Mouse (Mus musculus) cerebellum, postnatal 14 days (tissue): ENCODE measurements around the gene Mbip.

Experiments
- DNase-seq, 2 experiments: peaks; one replicate each; pipeline ENCODE4 v3.0.0; 2021; ENCODE audit warnings: mixed read lengths in 2 of 2

Gene Mbip

DNA sequence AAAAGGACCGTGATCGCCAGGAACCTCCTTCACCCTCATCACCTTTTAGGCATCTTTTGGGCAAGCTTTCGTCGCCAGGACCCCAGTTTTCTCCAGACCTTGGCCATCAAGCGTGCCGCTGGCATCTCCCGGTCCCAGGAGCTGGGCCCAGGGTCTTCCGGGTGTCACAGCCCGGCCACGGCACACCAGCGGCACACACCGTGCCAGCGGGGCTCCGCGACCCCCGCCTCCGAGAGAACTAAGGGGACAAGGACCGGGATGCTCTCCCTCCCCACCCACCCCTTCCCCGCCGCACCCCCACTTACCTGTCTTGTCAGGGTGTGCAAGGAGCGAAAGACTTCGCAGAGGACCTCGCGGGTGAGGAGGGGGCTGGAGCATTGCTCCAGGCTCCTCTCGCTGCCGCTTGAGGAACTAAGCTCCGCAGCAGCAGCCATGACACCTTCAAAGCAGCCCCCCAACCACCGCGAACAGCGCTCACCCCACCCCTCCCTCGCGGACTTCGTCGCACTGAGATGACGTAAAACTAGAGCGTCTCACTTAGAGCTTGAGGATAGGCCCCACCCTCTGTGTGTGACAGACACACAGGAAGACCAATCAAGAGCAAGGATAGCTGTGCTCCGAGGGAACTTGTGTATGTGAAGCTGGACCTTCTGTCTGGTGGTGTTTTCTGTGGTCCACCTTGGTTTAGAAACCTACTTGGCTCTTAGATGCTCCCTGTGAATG lies at the start of gene Mbip:
Gene Mbip (minus strand): TSS at position 528 of the 723 bp plus-strand sequence.
- DNase-seq: peak; percentile 99 to 100

DNA sequence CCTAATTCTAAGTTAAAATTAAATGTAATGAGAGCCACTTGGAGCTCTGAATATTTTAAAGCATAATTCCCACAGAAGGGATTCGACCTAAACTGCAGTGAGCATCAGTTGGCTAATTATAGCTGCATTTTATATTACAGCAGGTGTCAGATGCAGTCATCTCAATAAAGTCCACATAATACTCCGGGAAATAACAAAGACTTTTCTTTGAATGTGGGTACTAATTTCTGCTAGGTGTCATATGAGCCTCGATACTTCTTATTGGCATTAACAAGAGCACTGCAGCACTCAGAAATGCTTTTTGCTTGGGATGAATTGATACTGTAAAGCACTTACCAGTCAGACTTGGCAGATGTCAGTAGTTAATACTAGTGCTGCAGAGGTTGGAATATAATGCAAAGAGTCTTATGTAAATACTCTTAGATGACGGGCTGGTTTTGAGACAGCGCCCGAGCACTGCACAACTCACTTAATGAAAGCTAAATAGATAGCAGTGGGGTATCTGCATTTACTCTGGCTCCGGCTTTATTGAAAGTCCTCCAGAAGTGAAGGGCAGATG lies 42.0 kb upstream of the Mbip start:
- no peak for DNase-seq

DNA sequence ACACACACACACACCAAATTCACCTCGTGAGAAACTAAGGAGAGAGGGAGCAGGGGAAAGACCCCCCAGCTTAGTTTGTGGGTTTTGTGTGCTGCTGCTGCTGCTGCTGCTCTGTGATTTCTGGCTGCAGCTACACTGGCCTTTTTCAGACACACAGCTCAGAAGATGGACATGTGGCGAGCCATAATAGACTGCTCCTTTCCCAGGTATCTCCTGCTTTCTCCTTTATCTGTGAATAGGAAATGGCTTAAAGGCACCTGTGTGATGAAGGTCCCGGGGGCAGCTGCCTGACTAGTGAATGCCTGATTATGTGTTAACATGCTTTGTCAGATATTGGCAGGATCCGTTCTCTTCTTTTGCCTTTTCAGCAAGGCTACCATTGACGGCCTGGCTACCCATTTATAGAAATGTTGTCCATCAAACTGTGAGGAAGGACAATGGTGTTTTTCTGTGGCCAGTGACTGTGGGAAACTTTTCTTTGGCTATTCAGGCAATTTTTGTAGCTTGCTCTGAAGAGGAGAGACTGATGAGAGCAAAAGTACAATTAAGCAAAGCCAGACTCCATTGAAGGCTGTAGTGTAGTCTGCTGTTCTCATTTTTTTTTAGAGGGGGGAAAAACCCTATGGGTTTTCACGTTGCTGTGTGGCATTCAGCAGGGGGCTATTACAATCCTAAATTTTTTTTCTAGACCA lies 41.4 kb upstream of the Mbip start:
- no peak for DNase-seq

DNA sequence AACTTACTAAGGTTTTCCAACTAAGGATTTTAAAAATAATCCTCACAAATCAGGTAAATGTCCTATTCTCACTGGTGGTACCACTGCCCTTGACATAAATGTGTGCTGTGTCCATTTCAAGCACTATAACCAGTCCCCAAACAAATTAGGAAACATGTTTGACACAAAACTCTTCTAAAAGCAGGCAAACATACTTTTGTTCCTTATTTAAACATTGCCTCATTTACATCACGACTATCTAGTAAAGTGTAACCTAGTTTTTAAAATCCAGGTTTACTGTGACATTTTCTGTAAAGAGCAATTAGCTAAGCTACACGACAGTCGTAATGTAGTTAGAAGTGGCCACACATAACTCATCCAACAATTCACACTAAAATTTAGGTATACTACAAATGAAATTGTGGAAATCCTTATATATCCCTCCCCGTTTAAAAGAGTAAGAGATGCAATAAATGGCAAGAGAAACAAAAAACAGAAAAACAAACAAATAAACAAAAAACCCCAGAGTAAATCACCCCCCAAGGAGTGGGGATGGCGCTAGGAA lies 851 bp downstream of the Mbip start:
- no peak for DNase-seq

DNA sequence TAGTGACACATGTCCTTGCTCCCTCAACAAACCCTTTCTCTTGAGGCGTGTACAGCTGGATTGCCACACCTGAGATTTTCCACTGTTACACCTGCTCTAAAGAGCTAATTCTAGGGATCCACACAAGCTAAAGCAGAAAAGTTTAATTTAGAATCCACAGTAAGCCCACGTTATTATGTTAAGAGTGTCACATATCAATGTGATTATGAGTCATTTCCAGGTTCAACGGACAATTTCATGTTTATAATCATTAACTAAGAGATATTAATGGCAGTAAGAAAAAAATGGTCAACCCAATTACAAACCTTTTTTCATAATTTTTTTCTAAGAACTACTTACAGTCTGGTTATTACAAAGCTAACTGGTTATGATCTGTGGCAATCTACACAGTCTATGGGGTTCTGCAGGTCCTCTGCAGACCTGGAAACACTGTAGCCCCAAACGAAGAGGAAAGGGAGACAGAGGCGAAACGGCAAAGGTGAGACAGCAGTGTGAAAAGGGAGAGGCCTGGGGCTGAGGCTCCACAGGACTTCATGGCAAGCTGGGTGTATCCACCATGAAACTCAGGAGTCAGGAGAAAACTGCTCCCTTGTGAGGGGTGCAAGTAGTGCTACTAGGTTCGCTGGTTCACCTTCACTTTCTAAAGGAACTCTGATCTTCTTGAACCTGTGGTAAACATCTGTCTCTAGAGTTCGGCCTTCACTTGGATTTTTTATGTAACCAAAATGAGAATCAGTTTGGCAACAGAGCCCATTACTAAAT lies 6.2 kb downstream of the Mbip start:
- no peak for DNase-seq

DNA sequence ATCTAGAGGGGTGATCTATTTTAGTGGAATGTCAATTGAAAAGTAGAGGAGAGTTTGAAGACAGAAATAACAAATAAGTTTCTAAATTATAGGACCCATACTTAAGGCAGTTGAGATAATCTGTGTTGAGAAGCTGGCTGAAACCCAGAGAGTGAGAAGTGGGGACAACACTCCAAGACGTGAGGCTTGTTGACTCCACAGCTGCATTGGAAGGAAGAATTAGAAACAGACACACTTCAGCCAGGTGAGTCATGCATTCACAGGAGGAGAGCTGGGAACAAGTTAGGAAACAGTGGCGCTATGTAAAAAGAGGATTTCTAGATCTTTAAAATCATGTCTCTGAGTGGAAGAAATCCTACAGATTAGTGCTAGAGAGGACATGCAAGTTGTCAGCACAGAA lies 12.2 kb downstream of the Mbip start:
- no peak for DNase-seq

DNA sequence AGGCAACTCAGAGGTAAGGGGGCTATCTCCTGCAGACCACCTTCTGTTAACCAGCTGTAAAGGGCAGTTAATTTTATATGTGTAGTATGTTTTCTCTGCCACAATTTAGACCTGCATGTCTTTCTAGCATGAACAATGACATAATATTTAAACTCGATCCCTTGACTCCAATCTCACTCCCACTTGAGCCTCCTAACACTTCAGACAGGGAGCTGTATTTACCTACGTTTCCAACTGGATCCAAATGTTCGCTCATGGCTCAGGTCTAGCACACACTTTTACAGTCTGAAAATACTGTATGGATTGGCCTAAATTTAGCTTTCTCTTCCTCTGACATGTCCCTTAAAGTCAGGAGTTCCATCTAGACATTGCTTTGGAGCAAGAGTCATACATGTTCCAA lies 13.2 kb downstream of the Mbip start:
- DNase-seq: no peak

DNA sequence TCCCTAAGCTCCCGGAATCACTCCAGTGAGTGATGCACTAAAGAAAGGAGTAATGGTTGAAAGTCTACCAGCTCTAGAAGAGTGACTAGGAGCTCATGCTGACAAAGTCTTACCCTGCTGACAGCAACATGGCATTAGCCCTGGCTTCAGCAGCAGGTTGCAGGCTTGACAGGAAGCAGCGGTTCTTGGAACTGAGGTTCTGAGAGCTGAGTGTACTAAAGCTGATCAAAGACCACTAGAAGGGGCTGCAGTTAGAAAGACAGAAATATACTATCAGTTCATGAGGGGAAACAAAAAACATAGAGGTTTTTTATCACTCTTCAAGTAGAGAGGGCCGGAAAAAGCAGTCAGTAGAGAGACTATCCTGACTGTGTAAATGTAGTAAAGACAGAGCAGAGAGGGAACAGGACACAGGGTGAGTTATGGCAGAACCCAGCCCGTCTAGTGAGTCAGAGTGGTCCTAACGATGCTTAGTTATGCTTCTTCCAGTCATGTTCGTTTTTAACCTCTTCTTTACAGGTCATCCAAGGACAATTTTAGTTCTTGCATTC lies 18.2 kb downstream of the Mbip start:
- no peak for DNase-seq

DNA sequence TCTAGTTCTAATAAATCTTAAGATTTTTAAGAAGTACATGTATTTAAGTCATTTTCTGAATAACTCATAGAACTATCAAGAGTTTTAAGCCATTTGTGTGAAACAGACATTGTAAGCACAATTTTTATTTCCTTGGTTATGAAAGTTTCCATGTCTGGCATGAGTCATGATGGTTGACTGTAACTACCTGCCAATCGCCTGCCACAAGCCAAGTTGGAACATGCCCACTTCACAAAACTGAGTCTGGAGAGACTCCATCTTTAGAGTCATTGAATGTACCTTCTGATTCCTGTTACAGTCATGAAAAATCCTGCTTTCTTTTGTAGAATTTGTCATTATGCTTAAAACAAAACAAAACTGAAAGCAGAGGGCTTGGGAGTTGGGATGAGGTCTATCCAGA lies 19.8 kb downstream of the Mbip start:
- no peak for DNase-seq

DNA sequence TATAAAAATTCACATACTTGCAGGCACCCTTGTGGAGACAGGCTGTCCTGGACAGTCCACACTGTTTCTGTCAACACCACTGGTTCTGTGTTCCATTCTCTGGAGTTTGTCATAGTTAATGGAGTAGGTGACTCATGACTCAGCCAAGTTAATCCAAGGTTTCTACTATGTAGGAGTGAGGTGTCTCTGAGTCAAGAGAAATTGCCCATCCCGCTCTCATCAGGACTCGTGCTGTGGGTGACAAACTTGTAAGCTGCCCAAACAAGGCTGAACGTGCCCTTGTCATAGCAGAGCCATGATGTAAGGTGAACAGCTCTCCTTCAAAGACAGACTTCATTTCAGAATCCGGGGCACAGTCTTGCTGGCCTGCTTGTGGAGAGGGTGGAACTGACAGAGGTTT lies 26.8 kb downstream of the Mbip start:
- DNase-seq: no peak

DNA sequence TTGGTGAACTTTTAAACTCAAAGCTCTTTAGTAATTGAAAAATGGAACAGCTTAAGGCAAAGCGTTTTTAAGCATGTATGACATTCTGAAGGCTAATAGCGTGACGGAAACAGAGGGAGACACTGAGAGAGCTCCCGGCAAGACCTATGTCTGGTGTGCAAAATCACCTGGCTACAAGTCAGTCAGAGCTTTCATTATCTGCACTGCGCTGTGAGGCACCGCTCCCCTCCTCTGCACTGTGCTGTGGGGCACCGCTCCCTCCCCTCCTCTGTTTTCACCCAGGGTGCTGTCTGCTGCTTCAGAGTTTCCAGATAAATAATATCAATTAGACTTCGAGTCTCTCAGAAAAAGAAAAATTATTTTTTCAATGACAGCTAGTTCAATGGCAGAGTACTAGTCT lies 27.6 kb downstream of the Mbip start:
- DNase-seq: no peak

DNA sequence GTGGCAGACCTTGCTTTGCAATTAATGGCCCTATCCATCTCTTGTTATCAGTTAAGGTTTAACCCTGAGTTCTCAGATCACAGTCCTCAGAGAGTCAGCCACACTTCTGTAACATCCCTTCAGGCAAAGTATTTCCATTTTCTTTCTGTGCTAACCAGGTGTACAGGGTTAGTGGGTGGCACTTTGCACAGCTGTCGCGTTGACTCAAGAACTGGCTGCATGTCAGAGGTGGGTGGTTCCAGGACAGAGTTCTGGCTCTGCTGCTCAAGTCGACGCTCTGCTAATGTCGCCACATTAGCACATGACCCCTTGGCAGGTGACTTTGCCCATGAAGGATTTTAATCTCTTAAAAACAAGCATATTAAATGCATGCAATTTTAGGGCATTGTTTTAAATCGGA lies 39.9 kb downstream of the Mbip start:
- DNase-seq: no peak

DNA sequence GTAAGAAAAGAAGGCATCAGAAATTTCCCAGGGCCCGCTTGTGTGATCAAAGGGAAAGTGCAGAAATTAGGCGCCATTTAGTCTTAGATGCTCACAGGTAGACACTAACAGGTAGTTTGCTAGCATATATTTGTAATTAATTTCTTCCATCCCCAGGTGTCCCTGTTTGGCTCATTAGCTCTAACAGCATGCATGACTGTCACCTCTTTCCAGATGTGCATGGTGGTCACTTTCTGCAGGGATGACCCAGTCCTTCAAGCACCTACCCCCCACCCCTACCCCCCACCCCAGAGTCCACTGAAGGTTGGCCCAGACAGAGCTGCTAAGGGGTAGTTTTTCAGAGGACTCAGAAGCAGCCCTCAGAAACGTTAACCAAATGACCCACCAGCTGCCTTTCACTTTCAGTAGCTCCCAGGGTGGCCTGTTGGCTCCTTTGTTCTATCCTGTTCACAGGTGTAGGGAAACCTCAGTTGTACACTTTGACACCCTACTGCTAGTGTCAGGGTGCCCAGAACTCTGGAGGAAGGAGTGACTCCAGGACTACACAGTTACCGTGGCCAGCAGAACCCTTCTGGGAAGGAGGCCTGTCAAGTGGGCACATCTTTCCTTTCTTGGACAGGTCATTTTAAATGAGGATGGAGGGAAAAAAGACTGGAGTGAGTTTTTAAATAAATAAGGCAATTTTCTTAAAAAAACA lies 43.2 kb downstream of the Mbip start:
- no peak for DNase-seq

DNA sequence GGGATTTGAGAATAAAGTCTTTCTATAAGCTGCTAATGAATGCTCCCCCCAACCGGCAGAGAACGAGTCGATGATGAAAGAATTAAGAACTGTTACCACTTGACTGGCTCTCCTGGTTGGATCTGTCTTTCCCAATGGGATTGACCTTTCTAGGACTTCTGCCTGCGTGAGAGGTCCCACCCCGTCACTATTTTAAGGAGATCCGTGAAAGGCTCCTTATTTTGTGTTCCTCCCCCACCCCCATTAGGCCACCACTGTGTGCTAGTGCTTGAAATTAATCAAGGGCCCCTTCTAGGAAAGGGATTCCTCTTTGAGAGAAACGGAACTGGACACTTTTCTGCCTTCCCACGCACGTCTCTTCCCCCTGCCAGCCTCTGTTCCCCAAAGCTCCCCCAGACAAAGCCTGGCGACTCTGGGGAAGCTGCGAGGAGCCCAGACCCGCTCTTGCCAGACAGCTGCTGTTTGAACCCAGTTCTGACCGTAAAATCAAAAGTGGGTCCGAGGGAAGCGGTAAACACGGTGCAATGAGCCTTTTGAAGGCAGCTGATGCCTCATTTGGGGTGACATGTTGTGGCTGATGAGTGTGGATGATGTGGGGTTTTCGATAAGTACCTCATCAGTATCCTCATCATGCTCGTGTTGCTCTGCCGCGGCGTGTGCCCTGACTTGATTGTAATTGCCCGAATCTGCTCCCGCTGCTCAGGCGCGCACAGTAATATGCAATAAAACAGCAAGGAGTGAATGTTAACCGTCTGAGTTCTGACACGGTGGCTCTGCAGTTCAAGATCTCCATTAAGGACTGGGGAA lies 44.0 kb downstream of the Mbip start:
- DNase-seq: peak in 1 of 2 experiments; percentile 6

DNA sequence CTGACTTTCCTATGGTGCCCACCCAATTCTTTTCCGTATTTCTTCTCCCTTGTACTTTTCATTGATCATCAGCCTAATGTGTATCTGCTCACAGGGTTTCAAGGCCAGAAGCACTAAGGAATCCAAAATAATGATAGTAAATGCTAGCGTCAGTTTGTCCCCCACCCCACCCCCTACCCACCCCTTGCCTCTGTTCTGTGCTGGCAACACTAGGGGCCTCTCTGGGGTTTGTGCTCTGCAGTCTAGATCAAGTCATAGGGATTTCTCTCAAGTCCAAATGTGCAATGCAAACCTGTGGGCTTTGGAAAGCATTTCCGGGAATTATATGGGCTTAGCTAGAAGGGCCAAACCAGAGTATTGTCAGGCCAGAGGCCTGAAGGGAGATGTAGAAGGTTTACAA lies 46.1 kb downstream of the Mbip start:
- DNase-seq: no peak

DNA sequence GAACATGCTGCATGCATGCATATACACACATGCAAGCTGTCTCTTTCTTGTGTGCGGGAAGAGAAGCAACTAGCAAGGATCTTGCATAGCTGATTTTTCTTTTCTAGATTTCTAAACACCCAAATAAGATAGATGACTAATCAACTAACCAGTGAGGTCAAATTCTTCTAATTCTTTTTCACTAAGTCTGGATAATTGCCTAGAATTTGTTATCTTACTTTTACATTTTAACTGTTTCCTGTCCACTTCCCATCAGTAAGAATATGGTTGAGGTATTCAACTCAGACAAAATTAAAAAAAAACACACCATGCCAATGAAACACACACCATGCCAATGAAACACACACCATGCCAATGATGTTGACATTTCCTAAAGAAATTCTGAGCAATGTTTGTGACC lies 46.8 kb downstream of the Mbip start:
- DNase-seq: no peak

DNA sequence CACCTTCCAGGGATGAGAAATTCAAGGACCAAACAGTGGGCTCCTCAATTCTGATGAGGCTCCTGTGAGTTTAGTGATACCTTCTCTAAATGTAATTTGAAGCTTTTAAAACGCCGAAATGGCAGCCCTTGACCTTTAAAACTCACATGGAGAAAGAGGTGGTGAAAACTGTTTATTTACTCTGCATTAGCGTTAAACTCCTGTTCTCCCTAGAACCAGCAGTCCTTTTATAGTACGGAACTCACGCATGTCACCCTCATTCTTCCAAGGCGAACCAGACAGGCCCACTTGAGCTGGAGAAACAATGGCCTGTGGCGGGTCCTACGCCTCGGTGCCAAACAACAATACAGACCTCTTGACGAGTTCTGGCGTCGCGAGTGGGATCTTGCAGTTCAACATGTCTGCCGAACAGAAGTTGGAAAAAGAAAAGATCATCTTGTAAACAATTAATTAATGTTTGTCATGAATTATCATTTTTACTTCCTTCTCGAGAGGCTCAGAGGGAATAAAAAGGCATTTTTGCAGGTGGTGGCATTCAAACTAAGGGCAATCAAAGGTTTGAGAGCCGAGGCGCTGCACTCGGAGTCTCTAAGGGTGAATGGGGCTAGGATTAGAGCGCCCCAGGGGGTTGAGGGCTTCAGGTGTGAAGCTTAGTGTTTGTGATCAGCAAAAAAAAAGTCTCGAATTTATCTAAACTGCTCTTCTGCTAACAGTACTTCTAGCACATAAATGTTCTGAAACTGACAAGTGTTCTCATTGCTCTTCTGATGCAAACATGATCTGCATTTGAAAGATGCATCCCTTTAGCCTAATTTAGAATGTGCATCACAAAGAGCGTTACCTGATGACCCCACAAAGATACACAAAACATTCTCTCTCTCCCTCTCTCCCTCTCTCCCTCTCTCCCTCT lies 47.5 kb downstream of the Mbip start:
- DNase-seq: no peak

DNA sequence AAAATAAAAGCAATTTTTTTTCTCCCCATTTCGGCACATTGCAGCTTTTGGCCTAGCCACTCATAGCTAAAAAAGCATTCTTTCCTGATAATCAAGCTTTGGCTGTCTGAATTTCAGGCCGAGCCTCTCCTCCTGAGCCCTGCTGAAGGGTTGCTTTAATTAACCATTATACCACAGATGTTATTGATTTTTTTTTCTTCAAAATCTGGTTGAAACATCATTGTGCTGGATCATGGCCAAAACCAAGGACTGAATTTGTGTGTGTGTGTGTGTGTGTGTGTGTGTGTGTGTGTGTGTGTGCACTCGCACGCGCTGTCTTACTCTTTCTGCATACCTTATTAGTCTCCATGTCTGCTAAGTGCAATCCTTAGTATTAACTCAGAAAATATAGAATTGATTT lies 48.6 kb downstream of the Mbip start:
- no peak for DNase-seq

DNA sequence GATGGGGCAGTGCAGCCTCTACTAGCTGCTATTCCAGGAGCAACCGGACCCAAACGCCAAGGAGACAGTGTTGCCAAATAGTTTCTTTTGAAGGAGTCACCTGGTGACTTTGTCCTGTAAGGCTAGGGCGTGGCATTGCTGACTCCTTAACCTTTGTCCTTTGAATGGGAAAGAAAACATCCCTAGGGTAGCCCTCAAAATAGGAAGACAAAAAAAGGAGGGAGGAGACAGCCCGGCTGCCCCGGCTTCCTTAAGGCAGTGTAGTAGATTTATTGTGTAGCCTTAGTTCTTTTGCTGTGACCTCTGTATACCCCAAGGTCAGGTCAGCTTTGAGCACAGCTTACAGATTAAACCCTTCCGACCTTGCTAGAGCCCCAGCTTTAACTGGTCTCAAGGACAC lies 49.2 kb downstream of the Mbip start:
- DNase-seq: no peak

DNA sequence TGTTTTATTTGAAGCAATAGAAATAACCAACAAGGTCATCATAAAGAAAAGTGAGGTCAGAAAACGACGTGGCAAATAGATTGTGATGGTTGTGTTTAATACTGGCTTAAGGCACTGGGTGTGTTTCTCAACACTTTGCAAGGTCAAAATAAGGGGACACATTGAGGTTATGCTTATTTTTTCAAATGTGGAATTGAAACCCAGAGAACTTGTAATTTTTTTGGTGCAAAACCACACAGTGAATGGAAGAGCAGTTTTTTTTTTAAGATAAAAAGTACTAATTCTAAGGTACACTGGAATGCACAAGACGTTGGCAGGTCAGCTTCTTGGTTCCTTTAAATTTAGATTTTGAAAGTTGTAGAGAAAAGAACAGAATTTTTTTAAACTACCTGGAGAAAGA lies 50.5 kb downstream of the Mbip start:
- no peak for DNase-seq
